In the genomic region with DNA sequence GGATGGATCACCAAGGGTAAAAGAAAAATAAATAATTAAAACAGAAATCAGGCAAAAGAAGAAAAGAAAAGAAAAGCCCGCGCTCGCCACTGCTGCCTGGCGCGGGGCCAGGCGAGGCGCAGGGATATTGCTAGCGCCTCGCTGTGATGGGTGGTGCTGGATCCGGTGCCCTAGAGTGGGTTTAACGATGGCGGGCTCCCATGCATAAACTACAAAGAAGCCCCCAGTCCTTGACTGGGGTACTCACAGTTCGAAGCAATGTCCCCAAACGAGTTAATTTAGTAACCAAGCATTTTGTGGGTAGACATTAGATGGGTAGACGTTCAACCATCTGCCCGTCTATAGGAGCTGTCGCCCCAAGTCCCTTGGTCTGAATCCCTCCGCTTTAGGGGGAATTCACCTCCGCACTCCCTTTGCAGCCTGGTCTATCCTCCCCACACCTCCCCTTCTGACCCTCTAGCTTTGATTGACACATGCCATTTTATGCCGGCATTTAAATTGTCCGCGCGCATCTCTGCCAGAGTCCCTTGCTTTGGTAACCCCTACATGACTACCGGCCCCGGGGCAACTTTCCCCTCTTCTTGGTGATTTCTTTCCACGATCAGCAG, we compare ENCODE assay signal across 8 mouse cellular contexts. TPM values are rescaled to one million over a fixed set of nuclear protein-coding genes. Genes with fewer than 3 reads are reported as not detected.
DNase-seq lines count a peak whose midpoint lies in the region; ATAC-seq and TF ChIP-seq lines count a peak whose summit lies in the region.

No protein-coding gene starts in this region.

- no peak for TF ChIP-seq POLR2A in cortical plate, adult 2 months (IDR thresholded peaks at IDR 0.05; ENCODE audit: extremely low read depth, insufficient read depth, low read length)

- no peaks in the 10 kb centered on the region for H3K36me3 ChIP-seq in heart, postnatal 0 days (replicated peaks; ENCODE audit: control insufficient read depth, insufficient read depth, low read length)
- H3K36me3 ChIP-seq in midbrain, embryonic 14.5 days (ENCODE audit: control insufficient read depth, insufficient read depth, low read length), result no peaks in the 10 kb centered on the region

- no peak overlapping the region for H3K9ac ChIP-seq in heart, postnatal 0 days (replicated peaks; ENCODE audit: low read depth, low read length)
- H3K9ac ChIP-seq in midbrain, embryonic 14.5 days (replicated peaks; ENCODE audit: low read length), result peak overlapping the region; percentile 73

- H3K4me2 ChIP-seq in heart, postnatal 0 days (ENCODE audit: low read depth, low read length), result peak overlapping the region; percentile 98
- peak overlapping the region; percentile 87 for H3K4me2 ChIP-seq in midbrain, embryonic 14.5 days (ENCODE audit: low read length)

- under 1% methylated on average over 26 of the region's 26 CpGs for WGBS in heart, postnatal 0 days
- under 1% methylated on average over 26 of the region's 26 CpGs for WGBS in midbrain, embryonic 14.5 days

- DNase-seq in right cerebral cortex, adult 18-20 months, result peak; percentile 62
- DNase-seq in right cerebral cortex, postnatal 25 days, result no peak
- DNase-seq in heart, postnatal 0 days (ENCODE audit: low spot score), result no peak
- DNase-seq in layer of hippocampus, postnatal 14 days (ENCODE audit: low spot score in 2 of 2), result peak; percentile 49 to 71
- peak; percentile 87 for DNase-seq in midbrain, embryonic 14.5 days
- no peak for DNase-seq in urinary bladder, postnatal 4 days (ENCODE audit: low spot score in 2 of 2)
- DNase-seq in thymus, postnatal 14 days, result no peak

- H3K4me3 ChIP-seq in cortical plate, adult 2 months (ENCODE audit: insufficient read depth, low read length), result peak overlapping the region; percentile 92
- peak overlapping the region; percentile 54 for H3K4me3 ChIP-seq in heart, postnatal 0 days (ENCODE audit: low read depth, low read length)
- H3K4me3 ChIP-seq in midbrain, embryonic 14.5 days (replicated peaks; ENCODE audit: low read depth, low read length), result peak overlapping the region; percentile 76

- 0 out of 2 replicates have a peak overlapping the region, but pooled peaks have one; percentile 6 for H3K27ac ChIP-seq in cortical plate, adult 2 months (ENCODE audit: insufficient read depth, low read length)
- H3K27ac ChIP-seq in heart, postnatal 0 days (ENCODE audit: low read depth), result no peak overlapping the region
- peak overlapping the region; percentile 88 for H3K27ac ChIP-seq in midbrain, embryonic 14.5 days (replicated peaks; ENCODE audit: low read depth, low read length)

- no peaks in the 10 kb centered on the region for H3K4me1 ChIP-seq in cortical plate, adult 2 months (ENCODE audit: control insufficient read depth, insufficient read depth, low read length)
- peaks cover 20% of the 10 kb centered on the region for H3K4me1 ChIP-seq in heart, postnatal 0 days (ENCODE audit: control insufficient read depth, insufficient read depth)
- H3K4me1 ChIP-seq in midbrain, embryonic 14.5 days (ENCODE audit: control insufficient read depth, insufficient read depth, low read length), result peaks cover 3% of the 10 kb centered on the region; the same call in 1 of the 2 replicates

- TF ChIP-seq EP300 in heart, postnatal 0 days (IDR thresholded peaks at IDR 0.05; ENCODE audit: low read depth), result no peak

- H3K9me3 ChIP-seq in heart, postnatal 0 days (replicated peaks; ENCODE audit: control insufficient read depth, low read length), result no peaks in the 10 kb centered on the region
- H3K9me3 ChIP-seq in midbrain, embryonic 14.5 days (ENCODE audit: control insufficient read depth, low read length), result no peaks in the 10 kb centered on the region

- no peak for ATAC-seq in heart, postnatal 0 days (ENCODE audit: insufficient read depth, low read depth)
- ATAC-seq in midbrain, embryonic 14.5 days (ENCODE audit: low FRiP score, low TSS enrichment), result peak; percentile 35

- H3K27me3 ChIP-seq in heart, postnatal 0 days (ENCODE audit: control insufficient read depth, insufficient read depth, low read length), result peaks cover 62% of the 10 kb centered on the region
- no peaks in the 10 kb centered on the region for H3K27me3 ChIP-seq in midbrain, embryonic 14.5 days (ENCODE audit: control insufficient read depth, insufficient read depth, low read length)

- no peak for TF ChIP-seq CTCF in cortical plate, adult 2 months (IDR thresholded peaks at IDR 0.05; ENCODE audit: extremely low read depth, insufficient read depth, low read length)
- no peak for TF ChIP-seq CTCF in heart, postnatal 0 days (IDR thresholded peaks at IDR 0.05; ENCODE audit: low read depth)

RNA-seq across cellular contexts. Expression of gene Pcdh10, which starts 0.7 kb away (rescaled TPM):
- 73.6 and 83.9 TPM in 2 replicates for polyA plus RNA-seq in cortical plate, adult 2 months (2012; rRNA removed)
- total RNA-seq in heart, postnatal 0 days (2014; rRNA removed; ENCODE audit: low replicate concordance), result 0.19 and 3.8 TPM in 2 replicates
- polyA plus RNA-seq in heart, postnatal 0 days (2015; fragmentation: Nextera tagmentation; extraction: Ambion mirVana), result 0.01 TPM in 1 of 2 replicates, not detected in the other
- 100 to 1,000 TPM; 106 to 111 TPM for total RNA-seq in layer of hippocampus, postnatal 14 days (2021)
- polyA plus RNA-seq in midbrain, embryonic 14.5 days (2014; fragmentation: Nextera tagmentation; extraction: Ambion mirVana), result 30.9 and 35.4 TPM in 2 replicates

Comparison
In these comparisons a context has a peak if more than half of its experiments do, and no peak if none do; other contexts are left out.
1. DNase-seq: peak in right cerebral cortex, adult 18-20 months (single experiment), layer of hippocampus, postnatal 14 days (2 of 2) and midbrain, embryonic 14.5 days (single experiment); none in right cerebral cortex, postnatal 25 days (single experiment), heart, postnatal 0 days (single experiment), urinary bladder, postnatal 4 days (0 of 2) and thymus, postnatal 14 days (single experiment).
2. RNA of gene Pcdh10, which starts 0.7 kb away (polyA plus RNA-seq): 73.6 to 83.9 TPM in cortical plate, adult 2 months and 30.9 to 35.4 TPM in midbrain, embryonic 14.5 days; 0.01 TPM in heart, postnatal 0 days; every median in the first group is over 10 times any median in the second.
3. Peak in every context shown above with its lines, with median percentiles within 50 percentile points of each other: H3K4me3 ChIP-seq.